Mouse (Mus musculus): ENCODE measurements around the gene Zfyve26. TPM values are rescaled to one million over a fixed set of nuclear protein-coding genes. Genes with fewer than 3 reads are reported as not detected.

Zfyve26 gene
- polyA plus RNA-seq, 1 experiment from 2014 or later, result 13.9 TPM

GRCm38 (mm10) chr12:79292874-79293273 is 3.2 kb downstream of the Zfyve26 start:
- no peak overlapping the region for H3K4me3 ChIP-seq (replicated peaks; ENCODE audit: low read length)
- no peak for ATAC-seq (ENCODE audit: insufficient read depth, low FRiP score)
- WGBS, result 69% methylated on average over 6 of the region's 6 CpGs

DNA sequence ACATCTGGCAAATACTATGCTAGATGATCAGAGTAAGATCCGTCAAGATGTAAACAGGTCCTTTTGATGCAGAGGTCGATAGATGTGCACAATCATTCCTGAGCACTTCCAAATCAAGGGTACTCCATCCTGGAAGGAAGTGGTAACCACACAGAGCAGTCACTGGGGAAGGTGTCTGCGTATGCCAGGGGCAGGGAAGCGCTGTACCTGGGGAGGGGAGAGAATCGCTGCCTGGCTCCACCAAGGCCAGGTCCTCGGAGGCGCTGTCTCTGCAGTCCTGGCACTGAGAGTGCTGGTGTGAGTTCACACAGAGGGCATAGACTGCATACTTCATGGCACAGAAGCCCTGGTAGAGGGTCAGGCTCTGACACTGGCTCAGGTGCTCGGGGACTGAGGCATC is 13.5 kb downstream of the Zfyve26 start:
- WGBS, result 85% methylated on average over 8 of the region's 8 CpGs
- ATAC-seq (ENCODE audit: insufficient read depth, low FRiP score), result no peak
- Histone ChIP-seq H3K27ac (ENCODE audit: low read length) (no peak overlapping the region), H3K9me3 (replicated peaks; ENCODE audit: control insufficient read depth, low read length) (no peaks in the 10 kb centered on the region), H3K4me1 (ENCODE audit: control insufficient read depth, insufficient read depth, low read length) (no peaks in the 10 kb centered on the region), H3K27me3 (ENCODE audit: control insufficient read depth, insufficient read depth, low read length) (no peaks in the 10 kb centered on the region), H3K9ac (ENCODE audit: low read length) (no peak overlapping the region), H3K4me3 (replicated peaks; ENCODE audit: low read length) (no peak overlapping the region), H3K36me3 (ENCODE audit: control insufficient read depth, insufficient read depth, low read length) (peaks cover 16% of the 10 kb centered on the region), H3K4me2 (ENCODE audit: low read depth, low read length) (no peak overlapping the region)

More at GRCm38 (mm10) chr12:79292874-79293273, 3.2 kb downstream of the Zfyve26 start:
- Histone ChIP-seq H3K4me1 (ENCODE audit: control insufficient read depth, insufficient read depth, low read length) (0 out of 2 replicates have a peak, but pooled peaks cover 10% of the 10 kb centered on the region), H3K4me2 (ENCODE audit: low read depth, low read length) (no peak overlapping the region), H3K27me3 (ENCODE audit: control insufficient read depth, insufficient read depth, low read length) (no peaks in the 10 kb centered on the region), H3K9ac (ENCODE audit: low read length) (no peak overlapping the region), H3K9me3 (replicated peaks; ENCODE audit: control insufficient read depth, low read length) (no peaks in the 10 kb centered on the region), H3K27ac (ENCODE audit: low read length) (no peak overlapping the region), H3K36me3 (ENCODE audit: control insufficient read depth, insufficient read depth, low read length) (no peaks in the 10 kb centered on the region)

GRCm38 (mm10) chr12:79279513-79280115 is 16.5 kb downstream of the Zfyve26 start:
- H3K27ac ChIP-seq (ENCODE audit: low read length), result no peak overlapping the region; the same call in 1 of the 2 replicates
- WGBS, result 79% methylated on average over 13 of the region's 13 CpGs
- H3K4me3 ChIP-seq (replicated peaks; ENCODE audit: low read length), result no peak overlapping the region
- H3K4me2 ChIP-seq (ENCODE audit: low read depth, low read length), result no peak overlapping the region
- H3K9me3 ChIP-seq (replicated peaks; ENCODE audit: control insufficient read depth, low read length), result no peaks in the 10 kb centered on the region
- ATAC-seq (ENCODE audit: insufficient read depth, low FRiP score), result no peak
- no peaks in the 10 kb centered on the region for H3K27me3 ChIP-seq (ENCODE audit: control insufficient read depth, insufficient read depth, low read length)
- peaks cover 3% of the 10 kb centered on the region; the same call in 1 of the 2 replicates for H3K36me3 ChIP-seq (ENCODE audit: control insufficient read depth, insufficient read depth, low read length)
- H3K9ac ChIP-seq (ENCODE audit: low read length), result no peak overlapping the region
- H3K4me1 ChIP-seq (ENCODE audit: control insufficient read depth, insufficient read depth, low read length), result no peaks in the 10 kb centered on the region

DNA sequence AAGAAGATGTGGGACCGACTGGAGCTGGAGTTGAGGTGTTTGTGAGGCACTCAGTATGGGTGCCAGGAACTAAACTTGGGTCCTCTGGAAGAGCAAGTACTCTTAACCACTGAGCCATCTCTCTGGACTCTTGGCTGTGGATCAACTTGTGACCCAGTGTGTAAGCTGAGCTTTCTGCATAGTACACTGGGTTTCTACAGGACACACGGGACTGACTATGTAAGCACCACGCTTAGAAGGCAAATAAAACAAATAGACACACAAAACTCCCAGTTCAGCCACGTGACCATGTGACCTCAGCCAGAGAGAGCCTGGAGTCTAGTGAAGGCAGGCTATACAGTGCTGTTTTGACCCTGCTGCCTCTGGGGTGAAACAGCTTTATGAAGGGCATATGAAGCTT is 23.5 kb downstream of the Zfyve26 start:
- Histone ChIP-seq H3K9ac (ENCODE audit: low read length) (no peak overlapping the region), H3K27ac (ENCODE audit: low read length) (no peak overlapping the region), H3K4me1 (ENCODE audit: control insufficient read depth, insufficient read depth, low read length) (no peaks in the 10 kb centered on the region), H3K4me3 (replicated peaks; ENCODE audit: low read length) (no peak overlapping the region), H3K9me3 (replicated peaks; ENCODE audit: control insufficient read depth, low read length) (no peaks in the 10 kb centered on the region), H3K36me3 (ENCODE audit: control insufficient read depth, insufficient read depth, low read length) (peaks cover 16% of the 10 kb centered on the region), H3K27me3 (ENCODE audit: control insufficient read depth, insufficient read depth, low read length) (no peaks in the 10 kb centered on the region), H3K4me2 (ENCODE audit: low read depth, low read length) (no peak overlapping the region)
- no peak for ATAC-seq (ENCODE audit: insufficient read depth, low FRiP score)
- 76% methylated on average over 4 of the region's 4 CpGs for WGBS

DNA sequence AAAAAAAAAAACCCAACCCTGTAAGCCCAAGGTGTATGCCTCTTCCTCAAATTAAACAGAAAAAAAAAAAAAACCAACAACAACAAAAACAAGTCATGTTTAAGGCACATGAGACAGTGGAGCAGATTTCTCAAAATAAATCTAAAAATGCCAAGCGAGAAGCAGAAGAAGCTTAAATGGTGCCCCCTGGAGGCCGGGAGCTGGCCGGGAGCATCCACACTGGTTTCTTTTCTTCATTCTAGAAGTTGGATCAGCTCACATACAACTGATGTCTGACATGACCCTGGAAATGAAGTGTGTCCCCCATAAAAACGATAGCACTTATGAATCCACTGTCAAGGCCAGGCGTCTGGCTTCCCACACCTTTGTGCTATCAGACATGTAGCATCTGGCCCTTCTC is 35.1 kb downstream of the Zfyve26 start:
- H3K9ac ChIP-seq (ENCODE audit: low read length), result no peak overlapping the region
- no peak overlapping the region for H3K4me3 ChIP-seq (replicated peaks; ENCODE audit: low read length)
- H3K27me3 ChIP-seq (ENCODE audit: control insufficient read depth, insufficient read depth, low read length), result no peaks in the 10 kb centered on the region
- no peak overlapping the region for H3K27ac ChIP-seq (ENCODE audit: low read length)
- H3K9me3 ChIP-seq (replicated peaks; ENCODE audit: control insufficient read depth, low read length), result no peaks in the 10 kb centered on the region
- H3K4me1 ChIP-seq (ENCODE audit: control insufficient read depth, insufficient read depth, low read length), result no peaks in the 10 kb centered on the region
- H3K4me2 ChIP-seq (ENCODE audit: low read depth, low read length), result no peak overlapping the region
- ATAC-seq (ENCODE audit: insufficient read depth, low FRiP score), result no peak
- WGBS, result 55% methylated on average over 5 of the region's 5 CpGs
- peaks cover under 1% of the 10 kb centered on the region for H3K36me3 ChIP-seq (ENCODE audit: control insufficient read depth, insufficient read depth, low read length)

GRCm38 (mm10) chr12:79260154-79260553 is 36.0 kb downstream of the Zfyve26 start:
- Histone ChIP-seq H3K9ac (ENCODE audit: low read length) (no peak overlapping the region), H3K27me3 (ENCODE audit: control insufficient read depth, insufficient read depth, low read length) (no peaks in the 10 kb centered on the region), H3K36me3 (ENCODE audit: control insufficient read depth, insufficient read depth, low read length) (no peaks in the 10 kb centered on the region; the same call in none of the 2 replicates), H3K4me3 (replicated peaks; ENCODE audit: low read length) (no peak overlapping the region), H3K9me3 (replicated peaks; ENCODE audit: control insufficient read depth, low read length) (no peaks in the 10 kb centered on the region), H3K27ac (ENCODE audit: low read length) (no peak overlapping the region), H3K4me1 (ENCODE audit: control insufficient read depth, insufficient read depth, low read length) (no peaks in the 10 kb centered on the region), H3K4me2 (ENCODE audit: low read depth, low read length) (no peak overlapping the region)
- no peak for ATAC-seq (ENCODE audit: insufficient read depth, low FRiP score)
- WGBS, result 84% methylated on average over 2 of the region's 2 CpGs

GRCm38 (mm10) chr12:79254975-79255374 is 41.1 kb downstream of the Zfyve26 start:
- Histone ChIP-seq H3K36me3 (ENCODE audit: control insufficient read depth, insufficient read depth, low read length) (peaks cover 12% of the 10 kb centered on the region), H3K27ac (ENCODE audit: low read length) (no peak overlapping the region), H3K9me3 (replicated peaks; ENCODE audit: control insufficient read depth, low read length) (no peaks in the 10 kb centered on the region), H3K4me3 (replicated peaks; ENCODE audit: low read length) (no peak overlapping the region), H3K4me2 (ENCODE audit: low read depth, low read length) (no peak overlapping the region), H3K9ac (ENCODE audit: low read length) (no peak overlapping the region), H3K4me1 (ENCODE audit: control insufficient read depth, insufficient read depth, low read length) (no peaks in the 10 kb centered on the region), H3K27me3 (ENCODE audit: control insufficient read depth, insufficient read depth, low read length) (no peaks in the 10 kb centered on the region)
- ATAC-seq (ENCODE audit: insufficient read depth, low FRiP score), result no peak
- 94% methylated on average over 10 of the region's 10 CpGs for WGBS

DNA sequence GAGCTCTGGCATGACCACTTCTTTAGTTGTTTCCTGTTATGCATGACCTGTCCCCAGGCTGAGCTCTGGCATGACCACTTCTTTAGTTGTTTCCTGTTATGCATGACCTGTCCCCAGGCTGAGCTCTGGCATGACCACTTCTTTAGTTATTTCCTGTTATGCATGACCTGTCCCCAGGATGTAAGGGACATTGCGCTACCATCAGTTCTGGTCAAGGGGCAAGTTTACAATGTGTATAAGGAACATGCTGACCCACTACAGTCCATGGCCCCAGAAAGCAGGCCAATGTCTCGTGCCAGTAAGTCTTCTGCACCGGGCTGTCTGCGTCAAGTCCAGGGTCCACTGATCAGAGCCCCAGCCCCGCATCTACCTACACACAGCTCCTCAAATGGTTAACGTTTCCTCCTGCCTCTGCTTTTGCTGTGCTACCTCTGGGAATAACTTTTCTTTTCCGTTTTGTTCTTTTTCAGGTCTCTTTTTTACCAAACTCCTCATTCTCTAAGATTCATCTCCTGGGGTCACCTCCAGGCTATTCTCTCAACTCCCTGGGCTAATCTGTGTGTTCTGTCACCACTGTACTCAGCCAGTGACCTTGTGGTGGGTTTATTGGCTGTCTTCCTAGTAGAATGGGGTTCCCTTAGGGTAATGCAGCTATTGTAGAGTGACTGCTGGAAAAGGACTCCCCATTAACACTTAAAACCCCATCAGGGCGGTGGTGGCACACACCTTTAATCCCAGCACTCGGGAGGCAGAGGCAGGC is 42.6 kb downstream of the Zfyve26 start:
- WGBS, result 91% methylated on average over 9 of the region's 9 CpGs
- H3K9ac ChIP-seq (ENCODE audit: low read length), result no peak overlapping the region
- no peak overlapping the region for H3K27ac ChIP-seq (ENCODE audit: low read length)
- ATAC-seq (ENCODE audit: insufficient read depth, low FRiP score), result no peak
- H3K4me1 ChIP-seq (ENCODE audit: control insufficient read depth, insufficient read depth, low read length), result no peaks in the 10 kb centered on the region
- peaks cover 16% of the 10 kb centered on the region for H3K36me3 ChIP-seq (ENCODE audit: control insufficient read depth, insufficient read depth, low read length)
- no peaks in the 10 kb centered on the region for H3K27me3 ChIP-seq (ENCODE audit: control insufficient read depth, insufficient read depth, low read length)
- H3K9me3 ChIP-seq (replicated peaks; ENCODE audit: control insufficient read depth, low read length), result no peaks in the 10 kb centered on the region
- no peak overlapping the region for H3K4me3 ChIP-seq (replicated peaks; ENCODE audit: low read length)
- H3K4me2 ChIP-seq (ENCODE audit: low read depth, low read length), result no peak overlapping the region

GRCm38 (mm10) chr12:79248110-79248509 is 48.0 kb downstream of the Zfyve26 start:
- peaks cover 19% of the 10 kb centered on the region for H3K36me3 ChIP-seq (ENCODE audit: control insufficient read depth, insufficient read depth, low read length)

More at GRCm38 (mm10) chr12:79248110-79248509, 48.0 kb downstream of the Zfyve26 start:
- Histone ChIP-seq H3K9ac (ENCODE audit: low read length) (no peak overlapping the region), H3K4me3 (replicated peaks; ENCODE audit: low read length) (no peak overlapping the region), H3K9me3 (replicated peaks; ENCODE audit: control insufficient read depth, low read length) (no peaks in the 10 kb centered on the region), H3K27ac (ENCODE audit: low read length) (peak overlapping the region; percentile 66; the same call in 1 of the 2 replicates), H3K4me1 (ENCODE audit: control insufficient read depth, insufficient read depth, low read length) (no peaks in the 10 kb centered on the region), H3K4me2 (ENCODE audit: low read depth, low read length) (no peak overlapping the region), H3K27me3 (ENCODE audit: control insufficient read depth, insufficient read depth, low read length) (no peaks in the 10 kb centered on the region)
- 79% methylated on average over 3 of the region's 3 CpGs for whole genome bisulfite sequencing
- ATAC-seq (ENCODE audit: insufficient read depth, low FRiP score), result peak; percentile 74
